Mouse (Mus musculus) frontal cortex, postnatal 10 days (tissue): ENCODE measurements around the gene Cd52.

Experiments
- DNase-seq, 2 experiments: peaks; one replicate each; pipeline ENCODE4 v3.0.0; 2022; ENCODE audit warnings: low spot score in 2 of 2, mixed read lengths in 1 of 2

The Cd52 gene

GRCm38 (mm10) chr4:134119042-134119441 lies 24.2 kb upstream of the Cd52 start:
- no peak for DNase-seq

- no peak for DNase-seq
Observed at GRCm38 (mm10) chr4:134118126-134118800, 23.4 kb upstream of the Cd52 start.

GRCm38 (mm10) chr4:134117012-134117411 lies 22.1 kb upstream of the Cd52 start:
- no peak for DNase-seq

- no peak for DNase-seq
Observed at GRCm38 (mm10) chr4:134116501-134116900, 21.6 kb upstream of the Cd52 start.

GRCm38 (mm10) chr4:134115215-134116144 lies 20.6 kb upstream of the Cd52 start:
- no peak for DNase-seq

GRCm38 (mm10) chr4:134114038-134114437 lies 19.2 kb upstream of the Cd52 start:
- no peak for DNase-seq

- DNase-seq: no peak
Observed at GRCm38 (mm10) chr4:134113356-134113994, 18.6 kb upstream of the Cd52 start.

GRCm38 (mm10) chr4:134112403-134112802 lies 17.5 kb upstream of the Cd52 start:
- no peak for DNase-seq

- no peak for DNase-seq
Observed at GRCm38 (mm10) chr4:134110653-134111052, 15.8 kb upstream of the Cd52 start.

GRCm38 (mm10) chr4:134108196-134108595 lies 13.3 kb upstream of the Cd52 start:
- DNase-seq: no peak

GRCm38 (mm10) chr4:134107730-134108129 lies 12.8 kb upstream of the Cd52 start:
- no peak for DNase-seq

GRCm38 (mm10) chr4:134106105-134106504 lies 11.2 kb upstream of the Cd52 start:
- no peak for DNase-seq

GRCm38 (mm10) chr4:134102742-134103119 lies 7.8 kb upstream of the Cd52 start:
- DNase-seq: no peak

GRCm38 (mm10) chr4:134101979-134102741 lies 7.3 kb upstream of the Cd52 start, which contains the start of gene Ubxn11:
Ubxn11 (plus strand) TSS chr4:134102570.
- DNase-seq: peak; percentile 87 to 88

GRCm38 (mm10) chr4:134100245-134100644 lies 5.4 kb upstream of the Cd52 start:
- DNase-seq: no peak

- DNase-seq: peak in 1 of 2 experiments; percentile 57
Observed at GRCm38 (mm10) chr4:134098628-134099027, 3.7 kb upstream of the Cd52 start.

GRCm38 (mm10) chr4:134097015-134097608 lies 2.2 kb upstream of the Cd52 start:
- no peak for DNase-seq

- no peak for DNase-seq
Observed at GRCm38 (mm10) chr4:134096120-134096519, 1.2 kb upstream of the Cd52 start.

GRCm38 (mm10) chr4:134094004-134094564 lies 798 bp downstream of the Cd52 start:
- no peak for DNase-seq

GRCm38 (mm10) chr4:134092382-134093288 lies 2.2 kb downstream of the Cd52 start:
- no peak for DNase-seq
